Mouse (Mus musculus): ENCODE data around the gene Fam180a. TPM values are rescaled to one million over a fixed set of nuclear protein-coding genes. Genes with fewer than 3 reads are reported as not detected.
A peak's percentile ranks its signal among the peaks of the same experiment; 100 is the strongest.

The Fam180a gene
- polyA plus RNA-seq, 1 experiment from 2014 or later = 1.6 TPM

- H3K4me2 ChIP-seq = no peak overlapping the region
- no peak overlapping the region for H3K9ac ChIP-seq (replicated peaks)
- no peaks in the 10 kb centered on the region for H3K4me1 ChIP-seq
- 63% methylated on average over 10 of the region's 10 CpGs for WGBS
- no peak for ATAC-seq (ENCODE audit: low FRiP score)
- H3K9me3 ChIP-seq (replicated peaks) = no peaks in the 10 kb centered on the region
- H3K36me3 ChIP-seq = no peaks in the 10 kb centered on the region
- H3K27ac ChIP-seq (replicated peaks) = no peak overlapping the region
- H3K27me3 ChIP-seq (replicated peaks) = no peaks in the 10 kb centered on the region
- H3K4me3 ChIP-seq (replicated peaks) = no peak overlapping the region
Measured at GRCm38 (mm10) chr6:35277903-35278587, 47.9 kb downstream of the Fam180a start.

- Histone ChIP-seq H3K4me2 (no peak overlapping the region), H3K27ac (replicated peaks) (no peak overlapping the region), H3K4me3 (replicated peaks) (no peak overlapping the region), H3K4me1 (no peaks in the 10 kb centered on the region), H3K36me3 (no peaks in the 10 kb centered on the region), H3K9me3 (replicated peaks) (no peaks in the 10 kb centered on the region), H3K9ac (replicated peaks) (no peak overlapping the region), H3K27me3 (replicated peaks) (no peaks in the 10 kb centered on the region)
- ATAC-seq (ENCODE audit: low FRiP score) = no peak
- WGBS = 83% methylated on average over 11 of the region's 11 CpGs
Measured at GRCm38 (mm10) chr6:35273391-35274082, 52.4 kb downstream of the Fam180a start.

- no peaks in the 10 kb centered on the region for H3K9me3 ChIP-seq (replicated peaks)
- ATAC-seq (ENCODE audit: low FRiP score) = no peak
Measured at GRCm38 (mm10) chr6:35271868-35272765, 53.8 kb downstream of the Fam180a start.

GRCm38 (mm10) chr6:35271094-35271855, 54.7 kb downstream of the Fam180a start:
- Histone ChIP-seq H3K27ac (replicated peaks) (no peak overlapping the region), H3K4me1 (no peaks in the 10 kb centered on the region), H3K4me2 (no peak overlapping the region), H3K27me3 (replicated peaks) (no peaks in the 10 kb centered on the region), H3K9me3 (replicated peaks) (no peaks in the 10 kb centered on the region), H3K36me3 (peaks cover 5% of the 10 kb centered on the region; the same call in 1 of the 2 replicates), H3K4me3 (replicated peaks) (no peak overlapping the region), H3K9ac (replicated peaks) (no peak overlapping the region)
- ATAC-seq (ENCODE audit: low FRiP score) = peak; percentile 50; the same call in 1 of the 2 replicates
- WGBS = 82% methylated on average over 12 of the region's 12 CpGs

More at GRCm38 (mm10) chr6:35271868-35272765, 53.8 kb downstream of the Fam180a start:
- Histone ChIP-seq H3K36me3 (peaks cover 2% of the 10 kb centered on the region; the same call in 1 of the 2 replicates), H3K4me2 (no peak overlapping the region), H3K4me3 (replicated peaks) (no peak overlapping the region), H3K4me1 (no peaks in the 10 kb centered on the region), H3K27ac (replicated peaks) (no peak overlapping the region), H3K27me3 (replicated peaks) (no peaks in the 10 kb centered on the region), H3K9ac (replicated peaks) (no peak overlapping the region)
- WGBS = 77% methylated on average over 20 of the region's 20 CpGs

GRCm38 (mm10) chr6:35269643-35270042, 56.3 kb downstream of the Fam180a start:
- ATAC-seq (ENCODE audit: low FRiP score) = no peak
- Histone ChIP-seq H3K9me3 (replicated peaks) (no peaks in the 10 kb centered on the region), H3K27ac (replicated peaks) (no peak overlapping the region), H3K36me3 (peaks cover 5% of the 10 kb centered on the region; the same call in 1 of the 2 replicates), H3K4me2 (no peak overlapping the region), H3K4me3 (replicated peaks) (no peak overlapping the region), H3K27me3 (replicated peaks) (no peaks in the 10 kb centered on the region), H3K4me1 (no peaks in the 10 kb centered on the region), H3K9ac (replicated peaks) (no peak overlapping the region)
- 83% methylated on average over 13 of the region's 13 CpGs for WGBS

- no peak for ATAC-seq (ENCODE audit: low FRiP score)
Measured at GRCm38 (mm10) chr6:35268711-35269110, 57.2 kb downstream of the Fam180a start.

GRCm38 (mm10) chr6:35265580-35266278, 60.2 kb downstream of the Fam180a start:
- Histone ChIP-seq H3K4me3 (replicated peaks) (no peak overlapping the region), H3K27ac (replicated peaks) (no peak overlapping the region; the same call in 1 of the 2 replicates), H3K4me1 (no peaks in the 10 kb centered on the region), H3K9ac (replicated peaks) (no peak overlapping the region), H3K4me2 (no peak overlapping the region), H3K36me3 (peaks cover 22% of the 10 kb centered on the region), H3K9me3 (replicated peaks) (no peaks in the 10 kb centered on the region), H3K27me3 (replicated peaks) (no peaks in the 10 kb centered on the region)
- ATAC-seq (ENCODE audit: low FRiP score) = no peak
- WGBS = 87% methylated on average over 15 of the region's 15 CpGs

More at GRCm38 (mm10) chr6:35268711-35269110, 57.2 kb downstream of the Fam180a start:
- H3K27me3 ChIP-seq (replicated peaks) = no peaks in the 10 kb centered on the region
- no peaks in the 10 kb centered on the region for H3K9me3 ChIP-seq (replicated peaks)
- H3K9ac ChIP-seq (replicated peaks) = no peak overlapping the region
- 94% methylated on average over 13 of the region's 13 CpGs for WGBS
- no peak overlapping the region for H3K4me3 ChIP-seq (replicated peaks)
- H3K4me2 ChIP-seq = no peak overlapping the region
- H3K36me3 ChIP-seq = peaks cover 5% of the 10 kb centered on the region; the same call in 1 of the 2 replicates
- H3K27ac ChIP-seq (replicated peaks) = no peak overlapping the region
- no peaks in the 10 kb centered on the region for H3K4me1 ChIP-seq

Other genes with a start within 250 kb of the Fam180a start
- 33.9 and 34.7 TPM in 2 replicates for gene Cnot4, start 192.4 kb downstream of the Fam180a start, polyA plus RNA-seq (2015; fragmentation: Nextera tagmentation; extraction: Ambion mirVana)
- gene Nup205, start 148.7 kb downstream of the Fam180a start, polyA plus RNA-seq (2015; fragmentation: Nextera tagmentation; extraction: Ambion mirVana) = 17.8 and 20.7 TPM in 2 replicates
- gene Slc13a4, start 18.0 kb downstream of the Fam180a start, polyA plus RNA-seq (2015; fragmentation: Nextera tagmentation; extraction: Ambion mirVana) = 1.3 and 2.3 TPM in 2 replicates
- 187 and 195 TPM in 2 replicates for gene Mtpn, start 213.7 kb upstream of the Fam180a start, polyA plus RNA-seq (2015; fragmentation: Nextera tagmentation; extraction: Ambion mirVana)

Measured in neural tube, embryonic 15.5 days (tissue).